Mouse (Mus musculus) midbrain, postnatal 0 days (tissue): ENCODE results near the gene Olfr975. TPM values are rescaled to one million over a fixed set of nuclear protein-coding genes. Genes with fewer than 3 reads are reported as not detected.
"Not testable (repeated sequence)": the region's sequence is repeated elsewhere in the genome, so short reads cannot be mapped to it uniquely, and the experiment has no call there.

Experiments
- ATAC-seq: fragments of 200-750 bp; cut with Nextera tagmentation; 2 replicates; pipeline ENCODE4 v1.8.0; 2017; ENCODE audit warnings: moderate number of reproducible peaks, mild to moderate bottlenecking, moderate TSS enrichment, moderate library complexity; ENCODE audit not compliant: low FRiP score
- DNase-seq: peaks from one replicate; pipeline ENCODE4 v3.0.0-alpha.2; 2015; ENCODE audit warnings: low spot score
- H3K27ac ChIP-seq: fragments of 300-500 bp; sonication (generic); 2 replicates; pipeline ENCODE4 v1.5.1; 2014; ENCODE audit warnings: low read depth, mild to moderate bottlenecking, low read length, mixed read lengths
- H3K27me3 ChIP-seq: fragments of 300-500 bp; sonication (generic); 2 replicates; pipeline ENCODE4 v1.6.1; 2014; ENCODE audit warnings: low read length, control low read depth, mixed read lengths; ENCODE audit not compliant: insufficient read depth
- H3K36me3 ChIP-seq: fragments of 300-500 bp; sonication (generic); 2 replicates; pipeline ENCODE4 v1.6.1; 2014; ENCODE audit warnings: low read length, control low read depth, mixed read lengths; ENCODE audit not compliant: insufficient read depth
- H3K4me1 ChIP-seq: fragments of 300-500 bp; sonication (generic); 2 replicates; pipeline ENCODE4 v1.6.1; 2014; ENCODE audit warnings: mild to moderate bottlenecking, control low read depth, antibody characterized with exemption, low read length, mixed read lengths; ENCODE audit not compliant: insufficient read depth
- H3K4me2 ChIP-seq: fragments of 300-500 bp; sonication (generic); 2 replicates; pipeline ENCODE4 v1.6.1; 2014; ENCODE audit warnings: low read depth, mild to moderate bottlenecking, low read length, mixed read lengths; ENCODE audit not compliant: poor library complexity, severe bottlenecking
- H3K4me3 ChIP-seq: fragments of 300-500 bp; sonication (generic); 2 replicates; pipeline ENCODE4 v1.5.1; 2014; ENCODE audit warnings: low read depth, mild to moderate bottlenecking, low read length, moderate library complexity
- H3K9ac ChIP-seq: fragments of 300-500 bp; sonication (generic); replicated peaks from 2 replicates; pipeline ENCODE4 v1.6.1; 2014; ENCODE audit warnings: mild to moderate bottlenecking, low read length, moderate library complexity, mixed read lengths; ENCODE audit not compliant: poor library complexity, severe bottlenecking
- H3K9me3 ChIP-seq: fragments of 300-500 bp; sonication (generic); 2 replicates; pipeline ENCODE4 v1.6.1; 2016; ENCODE audit warnings: low read length, control low read depth
- CTCF ChIP-seq: IDR thresholded peaks from 2 replicates; pipeline ENCODE4 v1.5.1; 2016; ENCODE audit warnings: antibody characterized with exemption, mild to moderate bottlenecking
- WGBS: fragments of 180-500 bp; shearing (Covaris S2); extraction: QIAGEN DNeasy Blood & Tissue Kit; methylation state at CpG from one replicate; pipeline ENCODE4 v1.1.7; 2014; 5-methylcytosine and 5-hydroxymethylcytosine counted together
- polyA plus RNA-seq: library from polyadenylated mRNA; unstranded; fragments of >200 nt; fragmentation: Nextera tagmentation; extraction: Ambion mirVana; gene quantifications from 2 replicates; pipeline ENCODE4 v1.2.1, GENCODE M21; 2015
- total RNA-seq: library from RNA; depleted of rRNA; stranded (reverse); fragments of >200 nt; gene quantifications from 2 replicates; pipeline ENCODE4 v1.2.3, GENCODE M21; 2014; rRNA removed

The Olfr975 gene
- total RNA-seq: not detected in 2 replicates
- polyA plus RNA-seq: not detected in 2 replicates

- H3K36me3 ChIP-seq: no peaks in the 10 kb centered on the region
- no peak for TF ChIP-seq CTCF
- ATAC-seq: no peak
- 61% methylated on average over 1 of the region's 1 CpGs for WGBS
- no peak within 1 kb of the TSS for H3K4me2 ChIP-seq
- DNase-seq: no peak
- no peak within 1 kb of the TSS for H3K4me3 ChIP-seq
- no peak within 1 kb of the TSS for H3K9ac ChIP-seq
- H3K27me3 ChIP-seq: no peaks in the 10 kb centered on the region
- no peaks in the 10 kb centered on the region for H3K9me3 ChIP-seq
- no peaks in the 10 kb centered on the region for H3K4me1 ChIP-seq
- H3K27ac ChIP-seq: no peak within 1 kb of the TSS
Observed at GRCm38 (mm10) chr9:39951946-39952345, at the start of gene Olfr975. TSS of gene Olfr975 (minus strand) at chr9:39952046.

- Histone ChIP-seq H3K4me3 (no peak within 1 kb of the TSS), H3K27ac (no peak within 1 kb of the TSS), H3K36me3 (no peaks in the 10 kb centered on the region), H3K4me1 (no peaks in the 10 kb centered on the region), H3K27me3 (no peaks in the 10 kb centered on the region), H3K4me2 (no peak within 1 kb of the TSS), H3K9me3 (no peaks in the 10 kb centered on the region), H3K9ac (no peak within 1 kb of the TSS)
- TF ChIP-seq CTCF: no peak
- WGBS: 77% methylated on average over 2 of the region's 2 CpGs
- DNase-seq (no peak), ATAC-seq (no peak)
Observed at GRCm38 (mm10) chr9:39991813-39992212, 40.0 kb upstream of the Olfr975 start, which contains the start of gene Olfr978. TSS of gene Olfr978 (plus strand) at chr9:39992113.

GRCm38 (mm10) chr9:39976581-39977145, 24.8 kb upstream of the Olfr975 start:
- not testable (repeated sequence) for H3K27me3 ChIP-seq, DNase-seq, ATAC-seq, H3K36me3 ChIP-seq, H3K27ac ChIP-seq, H3K9me3 ChIP-seq, H3K9ac ChIP-seq, H3K4me1 ChIP-seq, H3K4me3 ChIP-seq, H3K4me2 ChIP-seq
- WGBS: 89% methylated on average over 1 of the region's 1 CpGs

- WGBS: 86% methylated on average over 6 of the region's 9 CpGs
Observed at GRCm38 (mm10) chr9:39961033-39961432, 9.2 kb upstream of the Olfr975 start, which contains the start of gene Olfr976. TSS of gene Olfr976 (minus strand) at chr9:39961133.

DNA sequence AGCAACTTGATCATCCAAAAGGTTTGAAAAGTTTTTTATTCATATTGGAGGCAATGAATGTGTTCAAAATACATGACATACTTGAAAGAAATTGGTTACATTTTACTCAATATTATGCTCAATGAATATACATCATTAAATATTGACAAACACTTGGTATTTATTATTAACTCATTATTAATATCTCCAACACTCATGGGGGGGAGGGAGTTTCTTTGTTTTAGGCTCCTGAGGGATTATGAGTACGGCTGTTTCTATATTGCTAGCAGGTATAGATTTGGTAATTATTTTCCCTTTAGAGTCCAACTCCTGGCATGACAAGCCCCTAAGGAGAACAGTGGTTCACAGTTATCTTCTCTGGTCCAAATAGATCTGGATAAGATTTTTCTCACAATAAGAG, 14.6 kb downstream of the Olfr975 start, which contains the start of gene Olfr974:
Gene Olfr974, plus strand, starts transcription at position 301 of the 400 bp plus-strand sequence.
- Histone ChIP-seq H3K36me3 (no peaks in the 10 kb centered on the region), H3K9ac (no peak within 1 kb of the TSS), H3K4me2 (no peak within 1 kb of the TSS), H3K4me3 (no peak within 1 kb of the TSS), H3K27me3 (no peaks in the 10 kb centered on the region), H3K4me1 (no peaks in the 10 kb centered on the region), H3K27ac (no peak within 1 kb of the TSS), H3K9me3 (no peaks in the 10 kb centered on the region)
- no peak for DNase-seq
- TF ChIP-seq CTCF: no peak
- no peak for ATAC-seq
- WGBS: 81% methylated on average over 1 of the region's 1 CpGs

More at GRCm38 (mm10) chr9:39961033-39961432, 9.2 kb upstream of the Olfr975 start, which contains the start of gene Olfr976:
- ATAC-seq, H3K36me3 ChIP-seq, H3K27ac ChIP-seq, DNase-seq, H3K27me3 ChIP-seq, H3K9ac ChIP-seq, H3K4me2 ChIP-seq, H3K9me3 ChIP-seq, H3K4me1 ChIP-seq, H3K4me3 ChIP-seq: not testable (repeated sequence)

DNA sequence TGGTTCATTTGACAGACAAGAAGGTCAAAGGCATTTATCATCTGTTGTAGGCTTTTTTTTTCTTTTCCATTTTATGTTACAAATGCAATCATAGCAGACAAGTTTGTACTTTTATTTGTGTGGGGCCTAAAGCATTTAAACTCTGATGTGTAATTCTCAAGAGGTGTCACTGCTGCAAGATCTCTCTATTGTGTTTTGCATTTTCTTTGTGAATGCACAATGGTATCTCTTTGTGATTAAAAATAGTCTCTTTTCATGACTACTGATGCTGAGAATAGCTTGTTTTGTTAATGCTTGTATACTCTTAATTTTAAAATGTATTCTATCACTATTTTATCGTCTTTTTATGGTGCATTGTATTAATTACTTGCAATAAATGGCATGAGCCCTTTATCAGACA, 23.0 kb downstream of the Olfr975 start:
- not testable (repeated sequence) for H3K4me2 ChIP-seq, H3K27ac ChIP-seq, H3K9ac ChIP-seq, H3K4me1 ChIP-seq, H3K4me3 ChIP-seq, H3K36me3 ChIP-seq, H3K27me3 ChIP-seq, H3K9me3 ChIP-seq, DNase-seq
- 0 out of 2 replicates have a peak, but pooled peaks have one; percentile 20 for ATAC-seq
- WGBS: 41% methylated on average over 1 of the region's 1 CpGs

DNA sequence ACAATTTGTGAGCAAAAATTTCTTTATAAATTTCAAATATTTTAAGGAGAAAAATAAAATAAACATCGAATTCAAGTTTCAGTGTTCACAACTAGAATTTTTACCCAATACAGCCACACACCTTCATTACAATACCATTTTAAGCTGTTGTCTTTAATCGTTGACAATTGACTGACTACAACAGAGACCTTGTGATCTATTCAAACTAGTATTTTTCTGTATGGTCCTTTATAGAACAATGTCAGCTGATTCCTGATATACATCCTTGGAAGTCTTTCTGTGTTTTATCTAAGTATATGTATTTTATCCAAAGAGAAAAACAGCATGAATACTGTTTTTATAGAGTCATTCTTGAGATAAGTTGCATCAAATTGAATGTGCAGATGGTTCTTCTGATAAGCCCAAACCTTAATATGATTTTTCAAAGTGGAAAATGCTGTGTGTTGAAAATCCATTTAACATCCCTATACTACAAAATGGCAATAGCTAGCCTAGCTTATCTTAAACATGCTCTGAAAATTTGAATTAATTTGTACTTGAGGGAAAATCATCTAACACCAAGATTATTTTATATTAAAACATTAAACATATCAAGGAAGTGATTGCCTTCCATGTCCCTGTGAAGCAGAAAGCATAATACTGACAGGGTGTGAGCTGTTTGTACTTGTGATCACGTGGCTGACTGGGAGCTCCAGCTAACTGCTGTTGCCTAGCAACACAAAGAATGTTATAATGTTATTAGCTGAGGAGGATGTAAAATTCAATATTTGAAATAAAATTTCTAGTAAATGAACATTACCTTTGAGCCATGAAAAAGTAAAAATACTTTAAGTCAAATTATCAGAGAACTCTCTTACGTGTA, 23.6 kb downstream of the Olfr975 start:
- WGBS: no CpG with 5 or more reads among the region's 4 CpGs
- not testable (repeated sequence) for H3K4me1 ChIP-seq, H3K27me3 ChIP-seq, H3K27ac ChIP-seq, DNase-seq, H3K4me3 ChIP-seq, H3K4me2 ChIP-seq, H3K9me3 ChIP-seq, H3K36me3 ChIP-seq, H3K9ac ChIP-seq
- peak; percentile 93 for ATAC-seq
